Mouse (Mus musculus) urinary bladder, postnatal 4 days (tissue): ENCODE measurements around the gene Kdm8.
A peak's percentile ranks its signal among the peaks of the same experiment; 100 is the strongest.
"Not testable (repeated sequence)": the region's sequence is repeated elsewhere in the genome, so short reads cannot be mapped to it uniquely, and the experiment has no call there.

Experiments used
- DNase-seq, 2 experiments: peaks; one replicate each; pipeline ENCODE4 v3.0.0; 2021 to 2022; ENCODE audit warnings: low spot score in 2 of 2

Gene Kdm8

GRCm38 (mm10) chr7:125444464-125445401 lies at the start of gene Kdm8:
TSS of gene Kdm8 (plus strand) at chr7:125444676.
- peak; percentile 89 to 91 for DNase-seq

- no peak for DNase-seq
These were observed 46.4 kb upstream of the Kdm8 start for GRCm38 (mm10) chr7:125398116-125398515.

GRCm38 (mm10) chr7:125398687-125399086 lies 45.8 kb upstream of the Kdm8 start:
- DNase-seq: no peak

- DNase-seq: no peak
These were observed 37.3 kb upstream of the Kdm8 start for GRCm38 (mm10) chr7:125407136-125407535.

GRCm38 (mm10) chr7:125415087-125415486 lies 29.4 kb upstream of the Kdm8 start:
- no peak for DNase-seq

- DNase-seq: no peak
These were observed 28.7 kb upstream of the Kdm8 start for GRCm38 (mm10) chr7:125415776-125416175.

GRCm38 (mm10) chr7:125416762-125417161 lies 27.7 kb upstream of the Kdm8 start:
- no peak for DNase-seq

GRCm38 (mm10) chr7:125418413-125418812 lies 26.1 kb upstream of the Kdm8 start:
- no peak for DNase-seq

GRCm38 (mm10) chr7:125420190-125420589 lies 24.3 kb upstream of the Kdm8 start:
- no peak for DNase-seq

GRCm38 (mm10) chr7:125421911-125422310 lies 22.6 kb upstream of the Kdm8 start:
- no peak for DNase-seq

GRCm38 (mm10) chr7:125423056-125423455 lies 21.4 kb upstream of the Kdm8 start:
- DNase-seq: no peak

GRCm38 (mm10) chr7:125427492-125428090 lies 16.9 kb upstream of the Kdm8 start:
- DNase-seq: no peak

- no peak for DNase-seq
These were observed 16.1 kb upstream of the Kdm8 start for GRCm38 (mm10) chr7:125428381-125428780.

- DNase-seq: not testable (repeated sequence)
These were observed 15.5 kb upstream of the Kdm8 start for GRCm38 (mm10) chr7:125428816-125429500.

GRCm38 (mm10) chr7:125430170-125430842 lies 14.2 kb upstream of the Kdm8 start:
- DNase-seq: no peak

GRCm38 (mm10) chr7:125433874-125434273 lies 10.6 kb upstream of the Kdm8 start:
- no peak for DNase-seq

GRCm38 (mm10) chr7:125434666-125435290 lies 9.7 kb upstream of the Kdm8 start:
- DNase-seq: no peak

GRCm38 (mm10) chr7:125442323-125442722 lies 2.2 kb upstream of the Kdm8 start:
- DNase-seq: no peak

- DNase-seq: no peak
These were observed 406 bp upstream of the Kdm8 start for GRCm38 (mm10) chr7:125444076-125444463.

GRCm38 (mm10) chr7:125450678-125451077 lies 6.2 kb downstream of the Kdm8 start:
- DNase-seq: no peak

GRCm38 (mm10) chr7:125451078-125451477 lies 6.6 kb downstream of the Kdm8 start:
- no peak for DNase-seq
